Mouse (Mus musculus) CH12.LX (cell line): ENCODE measurements at regions not wholly inside any gene's neighbourhood (a gene's known extent, or its start where the extent isn't known, plus 50 kb on each side); places are given as distances from the start of the nearest gene placed in this dataset.

ENCODE experiments used
- DNase-seq: peaks from one replicate; pipeline ENCODE4 v3.0.0-alpha.2; 2013; ENCODE audit errors: extremely low read depth
- H3K27ac ChIP-seq: 2 replicates; pipeline ENCODE4 v1.5.1; 2012; ENCODE audit warnings: low read depth, mild to moderate bottlenecking, control low read depth, moderate library complexity; ENCODE audit not compliant: insufficient read depth
- H3K27me3 ChIP-seq: replicated peaks from 2 replicates; pipeline ENCODE3; 2012; ENCODE audit warnings: inconsistent platforms
- H3K36me3 ChIP-seq, 2 experiments: replicated peaks in 1 of 2; 2 replicates each; pipeline versions ENCODE3 to v1.6.1; 2012; ENCODE audit warnings: inconsistent platforms in 1 of 2, low read length in 1 of 2, mild to moderate bottlenecking in 1 of 2, mixed read lengths in 1 of 2, moderate library complexity in 1 of 2; ENCODE audit not compliant: control insufficient read depth in 1 of 2, insufficient read depth in 1 of 2
- H3K4me1 ChIP-seq, 2 experiments: 2 replicates each; pipeline ENCODE4 v1.6.1; 2012; ENCODE audit warnings: inconsistent platforms in 1 of 2, moderate library complexity in 1 of 2; ENCODE audit not compliant: insufficient read depth in 2 of 2, control insufficient read depth in 1 of 2
- H3K4me2 ChIP-seq: 2 replicates; pipeline ENCODE4 v1.6.1; 2012; ENCODE audit warnings: low read depth, mild to moderate bottlenecking, control low read depth; ENCODE audit not compliant: poor library complexity, insufficient read depth, severe bottlenecking
- H3K4me3 ChIP-seq, 3 experiments: fragments of 150-350 bp in 1 of 3; sonication (generic) in 1 of 3; replicated peaks in 1 of 3; 2 replicates each; pipeline versions ENCODE3 to v1.5.1; 2011 to 2012; ENCODE audit warnings: low read depth in 2 of 3, low read length in 2 of 3, mild to moderate bottlenecking in 2 of 3, moderate library complexity in 2 of 3, control low read depth in 1 of 3, improper control_type of control experiment in 1 of 3, inconsistent platforms in 1 of 3, mixed read lengths in 1 of 3; ENCODE audit not compliant: poor library complexity in 1 of 3
- H3K79me2 ChIP-seq: replicated peaks from 2 replicates; pipeline ENCODE4 v1.6.1; 2012; ENCODE audit warnings: mild to moderate bottlenecking, moderate library complexity; ENCODE audit not compliant: control insufficient read depth, poor library complexity, insufficient read depth, severe bottlenecking; ENCODE audit errors: extremely low read depth
- H3K9ac ChIP-seq: 2 replicates; pipeline ENCODE4 v1.6.1; 2012; ENCODE audit warnings: low read depth, mild to moderate bottlenecking, control low read depth, moderate library complexity; ENCODE audit not compliant: insufficient read depth
- H3K9me3 ChIP-seq: replicated peaks from 2 replicates; pipeline ENCODE3; 2012; ENCODE audit warnings: low read length, inconsistent platforms, mixed read lengths
- BHLHE40 ChIP-seq: IDR thresholded peaks from 2 replicates; pipeline ENCODE4 v1.6.1; 2011; ENCODE audit warnings: mild to moderate bottlenecking, low read depth, low read length, improper control_type of control experiment
- CTCF ChIP-seq, 2 experiments: IDR thresholded peaks in 1 of 2; conservative IDR thresholded peaks in 1 of 2; 2 replicates each; pipeline ENCODE4 v1.5.1; 2011 to 2012; ENCODE audit warnings: low read depth in 2 of 2, low read length in 2 of 2, improper control_type of control experiment in 1 of 2, inconsistent platforms in 1 of 2, mild to moderate bottlenecking in 1 of 2, moderate library complexity in 1 of 2
- GABPA ChIP-seq: IDR thresholded peaks from 2 replicates; pipeline ENCODE4 v1.6.1; 2012; ENCODE audit warnings: low read depth, low read length, improper control_type of control experiment, inconsistent platforms; ENCODE audit not compliant: insufficient replicate concordance
- HCFC1 ChIP-seq: IDR thresholded peaks from 2 replicates; pipeline ENCODE4 v1.6.1; 2012; ENCODE audit warnings: low read depth, mild to moderate bottlenecking, inconsistent platforms, low read length, improper control_type of control experiment
- MAFK ChIP-seq: IDR thresholded peaks from 2 replicates; pipeline ENCODE4 v1.6.1; 2011; ENCODE audit warnings: low read length, improper control_type of control experiment; ENCODE audit not compliant: insufficient replicate concordance
- MAX ChIP-seq: IDR thresholded peaks from 2 replicates; pipeline ENCODE4 v1.6.1; 2011; ENCODE audit warnings: low read length, improper control_type of control experiment
- MAZ ChIP-seq: IDR thresholded peaks from 2 replicates; pipeline ENCODE4 v1.6.1; 2012; ENCODE audit warnings: low read depth, mild to moderate bottlenecking, inconsistent platforms, low read length, improper control_type of control experiment, moderate library complexity
- NELFE ChIP-seq: IDR thresholded peaks from 2 replicates; pipeline ENCODE4 v1.6.1; 2011; ENCODE audit warnings: low read depth, low read length, improper control_type of control experiment
- POLR2A ChIP-seq: IDR thresholded peaks from 2 replicates; pipeline ENCODE4 v1.6.1; 2011; ENCODE audit warnings: low read depth, mild to moderate bottlenecking, improper control_type of control experiment, low read length
- POLR2AphosphoS2 ChIP-seq: IDR thresholded peaks from 2 replicates; pipeline ENCODE4 v1.6.1; 2011; ENCODE audit warnings: low read depth, low read length, improper control_type of control experiment
- RAD21 ChIP-seq: IDR thresholded peaks from 2 replicates; pipeline ENCODE4 v1.6.1; 2011; ENCODE audit warnings: low read depth, mild to moderate bottlenecking, low read length, improper control_type of control experiment, moderate library complexity
- RCOR1 ChIP-seq: conservative IDR thresholded peaks from 2 replicates; pipeline ENCODE4 v1.6.1; 2012; ENCODE audit warnings: low read depth, mild to moderate bottlenecking, inconsistent platforms, low read length, improper control_type of control experiment
- SMC3 ChIP-seq: IDR thresholded peaks from 2 replicates; pipeline ENCODE4 v1.6.1; 2011; ENCODE audit warnings: low read depth, low read length, improper control_type of control experiment
- TCF12 ChIP-seq: IDR thresholded peaks from 2 replicates; pipeline ENCODE4 v1.6.1; 2014; ENCODE audit warnings: low read depth, mild to moderate bottlenecking, inconsistent platforms, low read length, improper control_type of control experiment
- USF2 ChIP-seq: conservative IDR thresholded peaks from 2 replicates; pipeline ENCODE4 v1.6.1; 2011; ENCODE audit warnings: low read depth, low read length, improper control_type of control experiment
- ZKSCAN1 ChIP-seq: IDR thresholded peaks from 2 replicates; pipeline ENCODE4 v1.6.1; 2012; ENCODE audit warnings: low read depth, inconsistent platforms, low read length, improper control_type of control experiment, borderline replicate concordance
- dilution Hi-C: fragments of 300-500 bp; cut with MboI; formaldehyde crosslinking; loops from 2 replicates; pipeline ENCODE4 v1.14.3; 2020; ENCODE audit warnings: low sequenced_read_pairs; ENCODE audit not compliant: extremely low pct_unique_long_range_greater_than_20kb, extremely low pct_ligation_motif_present
- in situ Hi-C: fragments of 300-500 bp; cut with MboI; formaldehyde crosslinking; loops from 3 replicates; pipeline ENCODE4 v1.14.3; 2019; ENCODE audit warnings: low sequenced_read_pairs, low pct_ligation_motif_present, low pct_unique_long_range_greater_than_20kb, mixed read lengths

GRCm38 (mm10) chr6:25032878-25033509 lies 76.9 kb upstream of the Tmem229a start:
- in situ Hi-C loops: no loop called here
- no peak overlapping the region for H3K4me2 ChIP-seq
- DNase-seq: no peak
- dilution Hi-C loops: no loop called here
- H3K4me1 ChIP-seq: peaks cover 0 to 15% of the 10 kb centered on the region in 2 experiments; a peak in 2 of 4 replicates
- H3K4me3 ChIP-seq: no peak overlapping the region
- H3K27ac ChIP-seq: no peak overlapping the region
- no peaks in the 10 kb centered on the region for H3K36me3 ChIP-seq
- no peak for TF ChIP-seq USF2
- no peak for TF ChIP-seq RCOR1
- no peak for TF ChIP-seq POLR2AphosphoS2
- TF ChIP-seq NELFE: no peak
- no peak for TF ChIP-seq POLR2A
- TF ChIP-seq HCFC1: no peak
- TF ChIP-seq ZKSCAN1: no peak
- TF ChIP-seq TCF12: no peak
- TF ChIP-seq MAX: no peak
- TF ChIP-seq MAFK: no peak
- H3K79me2 ChIP-seq: no peaks in the 10 kb centered on the region
- H3K27me3 ChIP-seq: no peaks in the 10 kb centered on the region
- H3K9me3 ChIP-seq: no peaks in the 10 kb centered on the region
- H3K9ac ChIP-seq: no peak overlapping the region

GRCm38 (mm10) chr6:25026953-25027352 lies 70.9 kb upstream of the Tmem229a start:
- H3K27me3 ChIP-seq: no peaks in the 10 kb centered on the region
- H3K36me3 ChIP-seq: no peaks in the 10 kb centered on the region
- no peak overlapping the region for H3K4me3 ChIP-seq
- H3K4me1 ChIP-seq: no peaks in the 10 kb centered on the region
- in situ Hi-C loops (no loop called here), dilution Hi-C loops (no loop called here)
- H3K9me3 ChIP-seq: no peaks in the 10 kb centered on the region
- H3K79me2 ChIP-seq: no peaks in the 10 kb centered on the region
- H3K4me2 ChIP-seq: no peak overlapping the region
- H3K9ac ChIP-seq: no peak overlapping the region
- TF ChIP-seq GABPA: no peak
- TF ChIP-seq SMC3: no peak
- TF ChIP-seq POLR2AphosphoS2: no peak
- TF ChIP-seq CTCF (conservative IDR thresholded peaks at IDR 0.05 in 1 of 2, IDR thresholded peaks at IDR 0.05 in 1 of 2; ENCODE audit: low read depth in 2 of 2, low read length in 2 of 2): no peak; a peak in 1 of 4 replicates
- no peak for TF ChIP-seq RAD21
- TF ChIP-seq BHLHE40: no peak
- no peak for TF ChIP-seq MAZ
- no peak for DNase-seq
- no peak overlapping the region for H3K27ac ChIP-seq
